Mouse (Mus musculus): Measurements from ENCODE around the gene Nfib.

Gene Nfib

GRCm38 (mm10) chr4:82512335-82512734 is 193.2 kb downstream of the Nfib start:
- CTCF ChIA-PET: interaction anchor here in 2 of 4 experiments (0.6 to 1.5 kb wide), 4 partner anchors 28 to 1336 kb away, joined by 4 to 6 read pairs (median 5); no protein-coding TSS in a partner anchor
- POLR2A ChIA-PET: interaction anchor here (0.6 to 6.2 kb wide), 43 partner anchors 8 to 1459 kb away, joined by 3 to 35 read pairs (median 4); no protein-coding TSS in a partner anchor

- POLR2A ChIA-PET: interaction anchor here (0.6 to 6.2 kb wide), 37 partner anchors 9 to 1458 kb away, joined by 3 to 35 read pairs (median 3); partner anchors contain the start of gene Ttc39b (in 1 of the 4)
Measured at GRCm38 (mm10) chr4:82511524-82511923, 194.0 kb downstream of the Nfib start.

GRCm38 (mm10) chr4:82511001-82511513 is 194.5 kb downstream of the Nfib start:
- POLR2A ChIA-PET: interaction anchor here in 3 of 4 experiments (0.6 to 6.2 kb wide), 23 partner anchors 8 to 813 kb away, joined by 3 to 35 read pairs (median 4); partner anchors contain the start of gene Ttc39b (in 1 of the 3)
- CTCF ChIA-PET: no interaction called here

More at GRCm38 (mm10) chr4:82511524-82511923, 194.0 kb downstream of the Nfib start:
- CTCF ChIA-PET: interaction anchor here in 2 of 4 experiments (0.9 to 1.5 kb wide), 2 partner anchors 29 to 31 kb away, joined by 4 to 5 read pairs; no protein-coding TSS in a partner anchor

GRCm38 (mm10) chr4:82509771-82510170 is 195.8 kb downstream of the Nfib start:
- CTCF ChIA-PET: interaction anchor here in 1 of 4 experiments (0.6 kb wide), 1 partner anchor 33 kb away, joined by 5 read pairs; no protein-coding TSS in a partner anchor
- POLR2A ChIA-PET: interaction anchor here in 3 of 4 experiments (0.6 to 6.2 kb wide), 9 partner anchors 12 to 115 kb away, joined by 3 to 35 read pairs (median 12); no protein-coding TSS in a partner anchor

- ChIA-PET CTCF (interaction anchor here in 1 of 4 experiments (0.6 kb wide), 1 partner anchor 33 kb away, joined by 5 read pairs; no protein-coding TSS in a partner anchor), POLR2A (interaction anchor here in 3 of 4 experiments (0.6 to 6.2 kb wide), 9 partner anchors 12 to 115 kb away, joined by 3 to 35 read pairs (median 11); no protein-coding TSS in a partner anchor)
Measured at GRCm38 (mm10) chr4:82509166-82509767, 196.3 kb downstream of the Nfib start.

GRCm38 (mm10) chr4:82508281-82508687 is 197.3 kb downstream of the Nfib start:
- POLR2A ChIA-PET: interaction anchor here in 2 of 4 experiments (1.2 to 6.2 kb wide), 9 partner anchors 11 to 163 kb away, joined by 3 to 35 read pairs (median 4); no protein-coding TSS in a partner anchor
- CTCF ChIA-PET: interaction anchor here in 2 of 4 experiments (0.6 to 1.2 kb wide), 3 partner anchors 34 to 159 kb away, joined by 3 to 4 read pairs (median 3); no protein-coding TSS in a partner anchor

- ChIA-PET CTCF (interaction anchor here in 3 of 4 experiments (0.6 to 1.2 kb wide), 3 partner anchors 35 to 149 kb away, joined by 3 to 4 read pairs (median 3); no protein-coding TSS in a partner anchor), POLR2A (interaction anchor here in 2 of 4 experiments (0.7 to 6.2 kb wide), 15 partner anchors 9 to 163 kb away, joined by 3 to 35 read pairs (median 4); no protein-coding TSS in a partner anchor)
Measured at GRCm38 (mm10) chr4:82507541-82508280, 197.8 kb downstream of the Nfib start.

- ChIA-PET POLR2A (interaction anchor here in 3 of 4 experiments (0.6 to 6.2 kb wide), 24 partner anchors 7 to 1012 kb away, joined by 3 to 35 read pairs (median 5); no protein-coding TSS in a partner anchor), CTCF (interaction anchor here in 1 of 4 experiments (0.6 kb wide), 1 partner anchor 150 kb away, joined by 3 read pairs; no protein-coding TSS in a partner anchor)
Measured at GRCm38 (mm10) chr4:82506731-82507331, 198.7 kb downstream of the Nfib start.

- CTCF ChIA-PET: interaction anchor here in 1 of 4 experiments (1.0 kb wide), 1 partner anchor 36 kb away, joined by 3 read pairs; no protein-coding TSS in a partner anchor
- POLR2A ChIA-PET: interaction anchor here in 3 of 4 experiments (0.6 to 2.6 kb wide), 31 partner anchors 8 to 980 kb away, joined by 3 to 18 read pairs (median 5); partner anchors contain the start of gene Psip1 (in 1 of the 3)
Measured at GRCm38 (mm10) chr4:82506081-82506730, 199.3 kb downstream of the Nfib start.

GRCm38 (mm10) chr4:82505121-82506031 is 200.2 kb downstream of the Nfib start:
- CTCF ChIA-PET: interaction anchor here in 3 of 4 experiments (0.6 to 1.0 kb wide), 4 partner anchors 26 to 712 kb away, joined by 3 read pairs; no protein-coding TSS in a partner anchor
- POLR2A ChIA-PET: interaction anchor here (0.5 to 2.6 kb wide), 41 partner anchors 8 to 1745 kb away, joined by 3 to 18 read pairs (median 4); partner anchors contain the start of gene Psip1 (in 1 of the 4)

GRCm38 (mm10) chr4:82504284-82505120 is 201.0 kb downstream of the Nfib start:
- ChIA-PET POLR2A (interaction anchor here (0.5 to 2.6 kb wide), 24 partner anchors 9 to 982 kb away, joined by 3 to 18 read pairs (median 5); partner anchors contain the start of gene Psip1 (in 1 of the 4)), CTCF (interaction anchor here in 2 of 4 experiments (0.7 to 1.0 kb wide), 2 partner anchors 25 to 27 kb away, joined by 3 read pairs; no protein-coding TSS in a partner anchor)

GRCm38 (mm10) chr4:82504015-82504283 is 201.6 kb downstream of the Nfib start:
- ChIA-PET POLR2A (interaction anchor here in 1 of 4 experiments (2.1 to 2.6 kb wide), 2 partner anchors 8 to 10 kb away, joined by 16 to 18 read pairs; no protein-coding TSS in a partner anchor), CTCF (no interaction called here)

GRCm38 (mm10) chr4:82503274-82504014 is 202.1 kb downstream of the Nfib start:
- ChIA-PET POLR2A (interaction anchor here in 3 of 4 experiments (0.7 to 2.1 kb wide), 7 partner anchors 9 to 158 kb away, joined by 3 to 16 read pairs (median 4); no protein-coding TSS in a partner anchor), CTCF (no interaction called here)

- ChIA-PET CTCF (no interaction called here), POLR2A (interaction anchor here in 2 of 4 experiments (0.6 to 2.1 kb wide), 6 partner anchors 9 to 139 kb away, joined by 3 to 16 read pairs (median 4); no protein-coding TSS in a partner anchor)
Measured at GRCm38 (mm10) chr4:82502611-82503010, 202.9 kb downstream of the Nfib start.

- ChIA-PET CTCF (no interaction called here), POLR2A (interaction anchor here in 1 of 4 experiments (1.3 to 2.1 kb wide), 4 partner anchors 9 to 30 kb away, joined by 4 to 16 read pairs (median 4); no protein-coding TSS in a partner anchor)
Measured at GRCm38 (mm10) chr4:82502012-82502411, 203.5 kb downstream of the Nfib start.

Measured in embryonic stem cell, embryonic (primary cell).